Mouse (Mus musculus): ENCODE data around the gene Carns1.

GRCm38 (mm10) chr19:4218293-4218692, 43.0 kb upstream of the Carns1 start:
- TF ChIP-seq POLR2A (IDR thresholded peaks at IDR 0.05; ENCODE audit: low read depth, low read length) (no peak), MAX (IDR thresholded peaks at IDR 0.05; ENCODE audit: low read length) (no peak), KAT2A (IDR thresholded peaks at IDR 0.05; ENCODE audit: insufficient replicate concordance, low read length) (no peak), CTCF (conservative IDR thresholded peaks at IDR 0.05 in 1 of 2, IDR thresholded peaks at IDR 0.05 in 1 of 2; ENCODE audit: low read depth in 2 of 2, low read length in 2 of 2) (no peak), ELF1 (IDR thresholded peaks at IDR 0.05; ENCODE audit: low read depth, low read length) (no peak), EP300 (IDR thresholded peaks at IDR 0.05; ENCODE audit: low read length) (no peak), MYC (IDR thresholded peaks at IDR 0.05; ENCODE audit: low read depth, low read length) (no peak), GABPA (IDR thresholded peaks at IDR 0.05; ENCODE audit: insufficient replicate concordance, low read depth, low read length) (no peak), MAFK (IDR thresholded peaks at IDR 0.05; ENCODE audit: insufficient replicate concordance, low read length) (no peak), ZC3H11A (IDR thresholded peaks at IDR 0.05; ENCODE audit: low read depth, low read length) (no peak), TBP (conservative IDR thresholded peaks at IDR 0.05; ENCODE audit: low read depth, low read length) (no peak)
